Mouse (Mus musculus): Measurements from ENCODE around the gene Smarcb1.

Smarcb1 gene

DNA sequence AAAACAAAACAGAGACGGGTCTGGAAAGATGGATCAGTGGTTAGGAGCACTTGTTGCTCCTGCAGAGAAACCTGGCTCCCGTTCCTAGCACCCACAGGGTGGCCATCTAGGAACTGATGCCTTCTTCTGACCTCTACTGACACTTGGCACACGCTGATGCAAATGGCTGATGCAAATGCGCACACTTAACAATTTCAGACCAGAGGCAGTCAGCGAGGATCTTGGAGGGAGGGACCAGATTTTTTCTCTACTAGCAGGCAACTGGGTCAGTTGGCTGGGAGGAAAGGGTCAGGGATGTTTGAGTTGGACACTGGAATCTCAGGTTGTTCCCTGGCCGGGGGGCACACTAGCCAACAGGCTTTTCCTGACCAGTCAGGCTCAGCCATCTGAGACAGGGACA lies 11.5 kb upstream of the Smarcb1 start, which contains the start of gene Chchd10:
Chchd10 (plus strand) TSS at position 240 of the 400 bp plus-strand sequence.
- DNase-seq, result no peak

DNA sequence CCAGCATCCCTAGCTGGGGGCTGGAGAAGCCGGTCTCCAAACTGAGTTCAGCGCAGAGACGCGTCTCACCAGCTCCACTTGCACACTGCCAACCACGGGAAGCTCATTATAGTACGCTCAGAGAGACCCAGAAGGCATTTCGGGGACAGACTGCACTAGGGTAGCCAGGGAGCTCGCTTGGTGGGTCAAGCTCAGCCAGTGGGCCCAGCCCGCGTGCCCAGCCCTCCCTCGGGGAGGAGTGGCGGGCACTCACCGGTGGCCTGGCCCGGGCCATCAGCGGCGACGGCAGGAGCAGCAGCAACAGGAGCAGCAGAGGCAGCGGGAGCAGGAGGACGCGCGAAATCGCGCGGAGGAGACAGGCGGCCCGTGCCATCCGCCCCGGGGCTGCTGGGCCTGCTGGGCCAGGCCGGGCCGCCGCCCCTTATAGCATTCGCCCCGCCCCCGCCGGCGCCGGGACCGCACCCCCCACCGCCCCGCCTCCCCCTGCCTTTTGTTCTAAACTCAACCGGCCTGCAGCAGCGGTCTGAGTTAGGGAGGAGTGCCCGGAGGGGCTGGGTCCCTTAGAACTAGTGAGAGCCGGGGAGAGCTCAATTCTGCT lies 10.8 kb upstream of the Smarcb1 start:
- DNase-seq, result peak in 1 of 2 experiments; percentile 27

GRCm38 (mm10) chr10:75931311-75931710 lies 9.9 kb upstream of the Smarcb1 start:
- DNase-seq, result no peak

DNA sequence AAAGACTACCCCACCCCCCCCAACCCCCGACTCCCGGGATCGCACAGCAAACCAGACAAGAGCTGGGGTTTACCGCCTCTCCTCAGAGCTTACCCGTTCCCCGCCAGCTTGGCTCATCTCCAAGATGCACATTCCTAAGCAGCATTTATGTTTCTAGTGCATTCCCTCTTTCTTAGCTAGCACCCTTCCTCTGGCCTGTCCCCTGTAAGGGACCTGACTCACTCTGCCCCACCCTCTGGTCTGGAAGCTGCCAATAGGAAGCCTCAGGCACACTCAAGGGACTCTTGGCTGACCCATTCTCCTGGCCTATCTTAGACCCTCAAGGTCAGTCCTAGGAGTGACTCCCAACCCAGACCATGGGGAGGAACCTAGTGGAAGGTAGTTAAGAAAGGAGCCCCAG lies 8.9 kb upstream of the Smarcb1 start:
- DNase-seq, result no peak

DNA sequence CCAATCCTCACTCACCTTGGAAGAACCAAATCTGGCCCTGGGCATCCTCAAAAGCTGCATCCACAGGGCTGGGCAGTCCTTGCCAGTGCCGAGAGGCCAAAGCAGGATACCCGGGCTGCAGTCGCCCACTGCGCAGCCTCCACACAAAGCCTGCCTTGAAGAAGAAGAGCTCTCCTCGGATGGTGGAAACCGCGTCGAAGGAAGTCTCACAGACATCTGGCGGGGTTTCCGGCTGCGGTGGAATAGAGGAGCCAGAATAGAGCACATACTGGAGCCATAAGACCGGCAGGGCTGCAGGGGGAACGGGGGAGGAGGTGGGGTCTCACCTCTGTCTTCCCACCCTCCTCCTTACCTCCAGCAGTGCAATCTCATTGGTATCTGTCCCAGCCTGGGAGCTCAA lies 5.0 kb upstream of the Smarcb1 start:
- DNase-seq, result no peak

GRCm38 (mm10) chr10:75924324-75924723 lies 2.9 kb upstream of the Smarcb1 start:
- DNase-seq, result no peak

DNA sequence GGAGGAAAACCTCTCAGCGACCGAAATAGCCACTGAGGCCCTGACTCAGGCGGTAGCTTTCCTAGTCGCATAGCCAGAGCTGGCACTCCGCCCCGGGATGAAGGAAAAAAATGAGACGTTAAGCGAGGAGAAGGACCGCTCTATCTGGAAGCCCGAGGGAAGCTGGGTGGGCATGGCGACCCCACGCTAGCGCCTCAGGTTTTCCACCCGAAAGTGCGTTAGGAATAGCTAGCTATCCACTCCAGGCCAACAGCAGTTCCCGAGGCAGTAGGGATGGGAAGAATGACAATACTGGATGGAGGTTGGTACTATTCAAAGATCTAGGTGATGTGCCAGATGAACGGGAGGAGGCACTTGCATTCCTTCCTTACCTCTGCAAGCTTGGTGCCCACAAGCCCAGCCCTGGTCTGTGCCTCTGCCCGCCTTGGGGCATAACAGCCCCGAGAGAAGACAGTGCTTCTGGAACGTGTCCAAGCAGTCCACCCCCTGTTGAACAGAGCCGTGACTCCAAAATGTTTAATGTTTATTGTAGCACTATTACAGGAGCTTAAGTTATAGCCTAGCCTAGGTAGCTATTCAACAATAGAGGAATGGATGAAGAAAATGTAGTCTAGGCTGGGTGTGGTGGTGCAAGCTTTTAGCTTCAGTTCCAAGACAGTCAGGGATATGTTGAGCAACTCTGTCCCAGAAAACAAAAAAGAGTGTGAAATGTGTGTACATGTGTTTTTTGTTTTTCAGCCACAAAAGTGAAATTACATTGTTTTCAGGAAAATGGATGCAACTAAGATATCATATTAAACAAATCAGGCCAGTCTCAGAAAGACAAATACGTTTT lies 526 bp upstream of the Smarcb1 start:
- DNase-seq, result peak; percentile 68 to 74

DNA sequence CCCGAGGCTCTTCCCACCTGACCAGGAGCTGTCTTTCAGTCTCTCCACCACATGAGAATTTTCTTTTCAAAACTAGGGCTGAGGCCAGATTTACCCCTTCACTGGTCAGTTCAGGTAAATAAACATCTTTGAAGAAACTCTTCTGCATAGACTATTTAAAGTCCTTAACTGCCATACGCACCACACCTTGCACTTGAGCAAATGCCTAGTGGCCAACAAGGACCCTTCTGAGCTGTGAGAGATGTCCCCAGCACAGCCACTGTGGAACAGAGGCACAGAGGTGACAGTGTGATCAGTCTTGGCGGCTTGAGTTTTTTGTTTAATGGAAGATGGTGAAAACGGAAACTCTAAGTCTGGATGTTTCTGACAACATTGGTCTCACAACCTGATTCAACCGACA lies 2.4 kb downstream of the Smarcb1 start:
- DNase-seq, result no peak

- no peak for DNase-seq
Observed at GRCm38 (mm10) chr10:75916840-75917239, 4.6 kb downstream of the Smarcb1 start.

DNA sequence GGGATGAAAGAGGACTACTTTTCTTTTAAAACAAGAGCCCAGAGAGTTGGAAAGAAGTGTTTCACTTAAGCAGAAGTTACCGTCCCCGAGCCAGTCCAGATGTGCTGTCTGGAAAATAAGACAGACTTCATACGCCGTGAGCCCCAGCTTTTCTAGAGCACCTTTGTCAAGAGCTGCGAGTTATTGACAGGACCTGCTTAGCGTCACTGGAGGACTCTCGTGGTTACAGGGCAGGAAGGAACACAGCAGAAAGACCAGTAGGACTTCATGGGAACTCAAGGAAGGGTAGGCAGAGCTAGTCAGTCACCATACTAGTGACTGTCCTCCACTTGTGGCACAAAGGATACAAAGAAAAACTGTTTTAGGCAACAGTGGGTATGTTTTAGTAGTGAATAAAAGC lies 5.9 kb downstream of the Smarcb1 start:
- no peak for DNase-seq

- DNase-seq, result no peak
Observed at GRCm38 (mm10) chr10:75913013-75913589, 8.3 kb downstream of the Smarcb1 start.

GRCm38 (mm10) chr10:75910698-75911097 lies 10.7 kb downstream of the Smarcb1 start:
- DNase-seq, result no peak

DNA sequence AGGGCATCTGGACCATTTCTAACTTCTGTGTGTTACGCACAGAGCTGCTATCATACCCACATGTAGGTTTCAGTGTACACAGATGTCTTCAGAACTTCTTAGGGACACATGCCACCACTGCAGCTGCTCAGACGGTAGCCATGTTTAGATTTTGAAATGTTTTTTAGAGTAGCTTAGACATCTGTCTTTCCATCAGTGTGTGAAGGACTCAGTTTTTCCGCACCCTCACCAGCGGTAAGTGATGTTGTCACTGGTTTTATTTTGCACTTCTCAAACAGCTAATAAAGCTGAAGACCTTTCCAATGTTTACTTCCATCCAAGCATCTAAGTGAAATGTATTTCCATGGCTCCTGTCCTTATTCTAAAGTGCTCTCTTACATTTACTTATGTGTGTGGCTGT lies 14.5 kb downstream of the Smarcb1 start:
- DNase-seq, result no peak

- DNase-seq, result no peak
Observed at GRCm38 (mm10) chr10:75904391-75904790, 17.0 kb downstream of the Smarcb1 start.

DNA sequence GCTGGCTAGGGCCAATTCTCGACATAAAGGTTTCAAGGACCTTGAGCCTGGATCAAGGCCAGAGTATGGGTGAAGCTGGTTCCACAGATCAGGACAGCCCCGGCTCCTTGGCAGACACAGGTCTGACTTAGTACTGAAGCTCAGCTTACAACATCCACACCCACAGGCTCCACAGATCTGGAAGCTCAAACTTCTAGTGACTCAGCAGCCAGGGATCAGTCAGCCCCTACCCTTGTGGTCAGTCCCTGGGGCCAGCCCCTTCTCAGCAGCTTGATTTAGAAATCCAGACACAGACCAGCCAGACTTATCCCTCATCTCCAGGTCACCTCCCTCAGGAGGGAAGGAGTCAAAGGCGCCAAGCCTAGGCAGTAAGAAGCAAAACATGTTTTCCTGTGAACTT lies 22.6 kb downstream of the Smarcb1 start:
- no peak for DNase-seq

DNA sequence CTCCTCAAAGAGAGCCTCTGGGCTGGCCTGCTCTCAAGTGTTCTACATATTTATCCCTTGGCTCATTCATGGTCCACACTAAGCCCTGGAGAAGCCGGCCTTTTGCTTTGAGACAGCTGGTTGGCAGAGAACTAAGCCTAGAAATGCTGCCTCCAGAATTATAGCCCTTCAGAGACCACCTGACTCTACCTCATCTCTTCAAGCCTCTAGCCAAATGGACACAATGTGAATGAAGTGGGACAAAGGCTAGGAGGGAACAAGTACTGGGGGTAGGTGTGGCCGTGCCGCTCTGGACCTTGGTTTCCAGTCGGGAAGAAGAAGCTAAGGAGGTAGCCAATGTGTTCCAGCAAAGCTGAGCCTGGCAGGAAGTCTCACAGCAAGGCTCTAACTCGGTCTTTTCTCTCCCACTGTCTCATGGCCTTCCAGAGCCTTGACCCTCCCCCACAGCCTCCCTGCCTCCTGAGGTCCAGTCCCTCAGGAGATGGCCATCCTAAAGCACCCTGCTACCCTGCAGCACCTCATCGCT lies 23.3 kb downstream of the Smarcb1 start:
- no peak for DNase-seq

GRCm38 (mm10) chr10:75897373-75897772 lies 24.0 kb downstream of the Smarcb1 start:
- DNase-seq, result peak; percentile 86 to 93

GRCm38 (mm10) chr10:75896208-75896607 lies 25.2 kb downstream of the Smarcb1 start:
- DNase-seq, result no peak

DNA sequence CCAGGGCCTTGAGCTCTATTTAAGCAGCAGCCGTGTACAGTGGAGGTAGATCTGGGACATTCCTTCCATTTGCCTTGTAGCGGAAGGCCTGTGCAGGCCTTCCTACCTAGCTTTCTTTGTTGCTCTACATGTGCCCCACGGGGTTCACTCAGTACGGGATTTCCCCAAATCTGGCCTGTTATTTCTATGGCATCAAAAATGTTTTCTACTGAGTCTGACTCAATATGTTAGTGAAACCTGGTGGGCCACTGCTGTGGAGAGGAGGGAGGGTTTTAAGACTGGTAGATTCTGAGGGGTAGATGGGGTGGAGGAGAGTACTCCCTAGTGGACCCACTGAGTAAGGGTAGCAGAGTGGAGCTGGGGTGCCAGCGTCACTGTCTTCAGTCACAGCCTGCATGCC lies 25.7 kb downstream of the Smarcb1 start:
- no peak for DNase-seq

DNA sequence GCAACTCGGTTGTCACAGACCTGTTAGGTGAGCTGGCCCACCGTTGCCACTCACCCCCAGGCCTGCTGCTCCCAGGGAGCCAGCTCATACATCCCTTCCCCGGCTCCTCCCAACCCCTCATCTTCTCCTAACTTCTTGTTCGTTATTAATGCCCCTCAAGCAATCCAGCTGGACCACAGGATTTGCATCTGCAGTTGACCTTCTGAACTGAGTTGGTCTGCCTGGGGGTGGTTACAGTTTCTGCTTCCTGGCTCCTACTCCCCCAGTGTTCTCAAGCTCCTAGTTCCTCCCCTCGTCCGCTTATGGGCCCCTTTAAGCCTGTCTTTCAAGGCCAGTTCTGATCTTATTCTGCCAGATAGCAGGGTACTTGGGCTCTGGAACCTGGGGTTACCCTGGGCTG lies 26.8 kb downstream of the Smarcb1 start:
- DNase-seq, result no peak

DNA sequence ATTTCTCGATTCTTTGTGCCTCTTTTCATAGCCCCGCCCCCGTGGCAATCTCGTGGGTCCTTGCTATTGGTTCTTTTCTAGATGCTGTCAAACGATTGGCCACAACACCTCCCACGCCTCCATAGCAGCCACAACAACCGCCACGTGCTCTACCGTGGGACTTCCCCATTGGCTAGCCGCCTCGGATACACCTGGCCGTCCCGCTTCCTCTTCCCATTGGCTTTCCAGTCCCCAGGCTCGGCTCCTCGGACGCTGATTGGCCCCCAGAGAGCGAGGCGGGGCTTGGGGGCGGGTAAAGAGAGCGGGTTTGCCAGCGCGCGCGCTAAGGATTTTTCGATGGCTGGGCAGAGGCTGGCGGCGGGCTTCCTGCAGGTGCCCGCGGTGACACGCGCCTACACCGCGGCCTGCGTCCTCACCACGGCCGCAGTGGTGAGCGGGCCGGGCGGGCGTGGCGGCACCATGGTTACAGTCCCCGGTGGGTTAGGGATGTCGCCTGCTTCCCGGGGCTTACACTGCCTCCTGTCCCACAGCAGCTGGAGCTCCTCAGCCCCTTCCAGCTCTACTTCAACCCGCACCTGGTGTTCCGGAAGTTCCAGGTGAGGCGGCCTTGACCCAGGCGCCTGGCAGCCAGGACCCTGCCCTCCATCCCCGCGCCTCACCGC lies 28.2 kb downstream of the Smarcb1 start, which contains the start of gene Derl3:
Derl3 (plus strand) TSS at position 325 of the 662 bp plus-strand sequence.
- peak; percentile 96 to 97 for DNase-seq

DNA sequence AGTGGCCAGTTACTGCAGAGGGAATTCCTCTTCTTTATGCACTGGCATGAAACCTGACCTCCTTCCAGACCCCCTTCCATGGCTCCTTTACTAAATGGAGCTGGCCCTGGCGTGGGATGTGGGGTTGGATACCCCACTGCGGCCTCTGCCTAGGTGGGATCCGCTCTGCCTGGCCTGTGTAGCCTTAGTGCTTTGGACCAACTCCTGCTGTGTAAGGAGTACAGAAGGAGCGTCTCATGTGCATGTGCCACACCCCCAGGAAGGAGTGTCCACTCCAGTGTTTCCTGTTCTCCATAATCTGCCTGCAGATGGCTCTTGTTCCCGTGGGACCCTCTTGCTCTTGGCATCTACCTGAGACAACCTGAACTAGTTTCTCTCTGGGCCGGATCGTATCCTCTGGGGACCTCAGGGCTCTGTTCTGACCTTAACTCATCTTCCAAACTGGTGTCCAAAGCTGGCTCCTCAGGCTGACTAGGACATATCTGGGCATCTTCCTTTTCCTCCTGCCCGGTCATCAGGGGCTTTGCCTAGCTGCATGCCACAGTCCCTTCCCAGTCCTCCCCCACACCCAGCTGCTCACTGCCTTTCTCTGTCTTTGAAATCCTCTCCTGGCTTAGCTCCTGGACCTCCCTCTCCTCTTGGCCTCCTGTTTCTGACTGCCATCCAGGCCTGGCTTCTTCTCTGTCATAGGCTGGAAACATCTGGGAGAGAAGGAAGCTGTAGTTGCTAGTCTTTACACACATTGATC lies 31.8 kb downstream of the Smarcb1 start:
- DNase-seq, result peak in 1 of 2 experiments; percentile 55
